Mouse (Mus musculus) left cerebral cortex, adult 11 months (tissue): ENCODE measurements around the gene Tuba8.

ENCODE experiments used
- DNase-seq: peaks from one replicate; pipeline ENCODE4 v3.0.0; 2022; ENCODE audit warnings: low spot score

Gene Tuba8

DNA sequence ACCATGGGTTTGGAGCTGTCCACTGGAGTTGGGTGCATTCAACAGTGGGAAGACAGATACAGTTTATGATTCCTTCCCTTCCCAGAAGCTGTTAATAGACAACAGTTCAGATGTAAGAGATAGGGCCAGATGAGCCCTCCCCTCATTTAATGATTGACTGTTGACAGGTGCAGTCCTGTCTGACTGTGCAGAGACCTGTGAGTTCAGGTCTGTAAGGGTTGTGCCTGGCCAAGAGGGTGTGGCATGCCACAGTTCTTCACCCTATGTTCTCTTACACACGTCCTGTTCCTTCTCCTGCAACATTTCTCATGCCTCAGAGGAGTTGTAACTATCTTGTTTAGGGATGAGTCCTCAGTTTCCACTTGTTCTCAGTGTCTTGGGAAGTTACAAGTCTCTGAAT lies 22.2 kb downstream of the Tuba8 start:
- DNase-seq = no peak

DNA sequence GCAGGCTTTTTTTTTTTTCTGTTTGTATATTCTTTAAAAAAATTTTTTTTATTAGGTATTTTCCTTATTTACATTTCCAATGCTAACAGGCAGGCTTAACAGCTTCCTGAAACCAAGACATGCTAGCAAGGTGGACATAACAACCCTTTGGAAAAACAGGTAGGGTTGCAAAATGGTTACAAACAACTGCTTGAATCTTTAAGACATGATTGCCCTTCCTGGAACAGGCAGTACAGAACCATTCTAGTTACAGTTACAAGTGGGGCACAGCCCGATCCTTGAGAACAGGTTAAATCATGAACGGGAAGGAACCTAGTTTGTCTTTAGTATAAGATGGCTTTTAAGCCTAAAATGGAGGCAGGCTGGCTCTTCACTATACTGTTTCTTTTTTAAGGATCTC lies 25.9 kb downstream of the Tuba8 start:
- no peak for DNase-seq

DNA sequence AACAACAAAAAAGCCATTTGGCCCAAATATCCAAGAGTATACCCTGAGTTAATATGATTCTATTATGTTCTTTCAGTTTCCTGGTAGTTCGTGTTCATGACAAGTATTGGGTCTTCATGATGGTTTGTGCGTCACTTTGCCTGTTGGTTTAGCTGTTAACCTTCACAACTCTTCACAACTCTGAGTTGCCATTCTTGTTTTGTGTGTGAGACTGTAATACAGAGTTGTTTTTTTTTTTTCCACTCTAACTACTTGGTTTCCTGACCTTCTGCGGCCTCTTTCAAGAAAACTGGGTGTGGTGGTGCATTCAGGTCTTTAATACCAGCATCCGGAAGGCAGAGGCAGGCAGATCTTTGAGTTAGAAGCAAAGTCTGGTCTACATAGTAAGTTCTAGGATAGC lies 27.7 kb downstream of the Tuba8 start:
- no peak for DNase-seq

DNA sequence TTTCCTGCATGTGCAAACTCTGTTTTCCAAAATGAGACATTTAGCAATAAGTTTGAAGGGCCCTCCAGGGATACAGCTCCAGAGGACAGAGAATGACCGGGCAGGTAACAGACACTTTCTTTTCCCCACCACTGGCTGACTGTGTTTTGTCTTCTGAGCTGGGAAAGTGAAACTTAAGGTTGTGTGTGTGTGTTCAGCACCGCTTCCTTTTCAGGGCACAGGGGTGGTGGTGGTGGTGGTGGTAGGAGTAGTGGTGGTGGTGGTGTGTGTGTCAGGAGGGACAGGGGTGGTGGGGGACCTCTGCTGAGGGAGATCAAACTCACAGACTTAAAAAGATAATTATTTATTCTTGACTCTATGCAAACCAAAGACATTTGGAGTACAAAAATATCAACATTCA lies 31.3 kb downstream of the Tuba8 start:
- DNase-seq = no peak

DNA sequence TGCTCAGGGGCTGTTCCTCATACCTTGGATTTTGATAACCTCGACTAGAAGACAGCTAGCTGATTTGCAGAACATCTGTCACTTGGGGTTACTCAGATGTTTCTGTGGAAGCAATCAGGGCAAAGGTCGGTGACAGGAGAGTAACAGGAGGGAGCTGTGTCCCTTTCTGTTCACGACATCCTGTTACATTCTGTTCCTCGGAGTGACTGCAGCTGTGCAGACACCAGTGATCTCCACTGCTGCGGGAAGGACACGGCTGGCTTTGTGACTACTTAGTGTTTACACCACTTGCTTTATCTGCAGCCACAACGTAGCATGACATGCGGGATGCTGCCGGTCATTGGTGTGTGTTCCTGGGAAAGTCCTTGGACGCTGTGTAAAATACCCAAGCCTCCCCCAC lies 32.7 kb downstream of the Tuba8 start:
- no peak for DNase-seq

DNA sequence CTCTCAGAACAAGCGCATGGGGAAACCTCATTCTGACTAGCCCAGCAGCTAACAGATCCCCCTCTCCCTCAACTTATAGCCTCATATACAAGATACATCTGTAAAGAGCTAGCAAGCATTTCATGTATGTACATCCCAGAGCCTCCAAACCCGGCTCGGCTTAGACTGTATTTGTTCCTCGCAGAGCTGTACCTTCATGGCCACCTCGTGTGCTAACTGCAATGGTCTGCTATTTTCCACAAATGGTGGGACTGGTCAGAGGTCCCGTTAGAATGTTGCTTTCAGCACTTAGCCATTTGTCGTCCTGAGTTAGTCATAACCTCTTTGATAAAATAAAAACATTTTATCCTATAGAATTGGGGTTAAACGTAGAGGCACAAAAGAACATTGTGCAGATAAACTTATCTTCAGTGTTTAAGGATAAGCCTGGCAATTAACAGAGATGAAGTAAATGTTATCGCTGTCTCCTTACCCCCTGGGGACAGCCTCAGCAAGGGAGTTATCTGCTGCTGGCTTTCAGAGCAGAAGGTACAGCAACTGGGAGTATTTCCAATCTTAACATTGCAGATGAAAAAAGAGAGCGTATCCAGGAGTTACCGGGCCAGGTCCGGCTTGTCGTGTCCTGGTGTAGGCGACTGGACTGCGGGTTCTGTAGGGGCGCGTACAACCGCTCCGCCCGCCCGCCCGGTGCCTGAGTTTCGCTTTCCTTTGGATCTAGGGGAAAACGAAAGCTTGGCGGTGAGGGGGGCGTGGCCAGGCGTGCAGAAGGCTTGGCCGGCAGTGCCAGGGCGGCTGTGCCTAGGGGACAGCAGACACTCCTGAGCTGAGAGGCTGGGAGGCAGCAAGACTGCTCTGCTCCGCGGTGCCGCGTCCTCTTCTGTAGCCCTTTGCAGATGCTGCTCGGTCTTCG lies 34.9 kb downstream of the Tuba8 start, which contains the start of gene Usp18:
Gene Usp18 (plus strand): TSS at position 780 of the 910 bp plus-strand sequence.
- DNase-seq = peak; percentile 32

DNA sequence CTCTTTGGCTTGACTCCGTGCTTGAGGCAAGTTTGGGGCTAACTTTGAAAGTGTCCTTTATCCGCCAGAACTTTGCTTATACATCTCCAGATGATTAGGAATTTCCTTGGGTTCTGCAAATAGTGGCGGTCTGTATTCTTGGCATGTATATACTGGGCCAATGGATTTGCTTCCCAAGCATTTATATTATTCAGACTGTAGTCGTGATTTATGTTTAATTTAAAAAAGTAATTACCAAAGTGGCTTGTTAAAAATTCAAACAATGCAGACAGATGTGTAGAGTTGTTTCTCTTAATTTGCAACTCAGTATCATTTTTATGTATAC lies 35.5 kb downstream of the Tuba8 start:
- no peak for DNase-seq

DNA sequence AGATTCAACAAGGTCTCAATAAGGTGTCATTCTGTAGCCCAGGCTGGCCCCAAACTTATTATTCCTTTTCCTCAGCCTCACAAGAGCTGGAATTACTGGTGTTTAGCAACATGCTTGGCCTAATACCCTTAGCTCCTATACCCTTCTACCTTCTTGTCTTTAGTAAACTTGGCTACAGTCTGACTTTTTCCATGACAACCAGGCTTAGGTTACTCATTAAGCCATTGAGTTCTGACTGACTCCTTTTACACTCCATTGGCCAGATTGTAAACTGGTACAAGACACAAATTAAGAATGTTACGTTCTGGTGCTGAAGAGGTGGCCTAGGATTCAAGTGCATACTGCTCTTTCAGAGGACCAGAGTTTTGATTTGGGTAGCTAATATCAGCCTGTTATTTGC lies 39.9 kb downstream of the Tuba8 start:
- no peak for DNase-seq

DNA sequence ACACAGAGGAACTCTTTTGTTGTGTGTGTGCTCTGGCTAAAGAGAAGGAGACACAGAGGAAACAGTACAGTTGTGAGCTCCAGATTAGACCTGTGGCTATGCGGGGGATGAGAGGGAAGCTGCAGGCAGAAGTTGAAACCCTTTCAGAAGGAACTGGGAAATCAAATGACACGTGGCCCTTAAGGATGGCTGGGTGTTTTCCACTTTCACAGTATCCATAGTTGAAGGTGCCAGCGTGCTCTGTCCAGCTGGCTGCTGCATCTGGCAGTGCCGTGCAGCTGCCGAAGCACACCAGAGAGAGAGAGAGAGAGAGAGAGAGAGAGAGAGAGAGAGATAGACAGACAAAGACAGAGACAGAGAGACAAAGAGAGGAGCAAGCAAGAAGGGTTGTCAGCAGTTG lies 40.8 kb downstream of the Tuba8 start:
- no peak for DNase-seq

DNA sequence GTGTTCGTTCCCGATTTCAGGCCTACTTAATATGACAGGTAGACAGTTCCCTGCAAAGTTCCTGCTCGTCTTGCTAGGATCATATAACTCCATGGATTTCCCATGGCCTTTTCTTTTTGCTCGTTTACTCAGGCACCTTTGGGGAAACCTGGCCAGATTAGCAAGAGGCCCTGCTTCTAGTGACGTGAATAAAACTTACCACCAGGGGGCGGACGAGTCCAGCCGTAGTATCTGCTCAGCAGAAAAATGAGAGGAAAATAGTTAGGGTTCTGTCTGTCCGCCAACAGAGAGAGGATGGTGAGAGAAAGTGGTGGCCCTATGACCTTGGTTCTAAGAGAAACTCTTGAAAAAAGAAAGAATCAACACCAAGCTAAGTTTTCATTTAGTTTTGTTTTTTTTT lies 50.1 kb downstream of the Tuba8 start:
- DNase-seq = peak; percentile 36

DNA sequence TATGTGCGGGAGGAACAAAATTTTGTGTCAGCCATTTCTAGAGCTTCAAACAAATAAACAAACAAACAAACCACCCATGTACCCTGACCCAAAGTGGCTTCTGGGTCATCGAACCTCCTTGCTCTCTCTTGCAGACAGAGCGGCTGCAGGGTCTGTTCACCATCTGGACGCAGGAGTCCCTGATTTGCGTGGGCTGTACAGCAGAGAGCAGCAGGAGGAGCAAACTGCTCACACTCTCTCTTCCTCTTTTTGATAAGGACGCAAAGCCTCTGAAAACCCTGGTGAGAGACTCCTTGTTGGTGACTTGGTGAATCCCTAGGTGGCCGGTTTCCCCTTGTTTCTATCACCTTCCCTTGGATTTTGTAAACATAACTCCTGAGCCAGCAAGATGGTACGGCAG lies 50.7 kb downstream of the Tuba8 start:
- DNase-seq = no peak

DNA sequence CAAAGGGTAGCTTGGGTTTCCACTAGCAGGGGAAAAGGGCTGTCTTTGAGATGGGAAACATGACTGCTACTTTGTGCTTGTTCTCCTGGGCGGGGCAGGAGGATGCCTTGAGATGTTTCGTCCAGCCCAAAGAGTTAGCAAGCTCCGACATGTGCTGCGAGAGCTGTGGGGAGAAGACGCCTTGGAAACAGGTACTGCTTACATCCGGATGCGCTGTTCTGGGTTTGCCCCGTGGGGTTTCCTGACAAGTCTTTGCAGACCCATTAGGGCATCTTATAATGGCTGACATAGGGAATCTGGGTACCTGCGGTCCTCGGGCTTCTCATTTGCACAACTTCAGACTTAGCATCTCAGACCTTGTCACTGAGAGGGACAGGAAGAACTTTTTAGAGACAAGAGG lies 51.5 kb downstream of the Tuba8 start:
- DNase-seq = no peak

DNA sequence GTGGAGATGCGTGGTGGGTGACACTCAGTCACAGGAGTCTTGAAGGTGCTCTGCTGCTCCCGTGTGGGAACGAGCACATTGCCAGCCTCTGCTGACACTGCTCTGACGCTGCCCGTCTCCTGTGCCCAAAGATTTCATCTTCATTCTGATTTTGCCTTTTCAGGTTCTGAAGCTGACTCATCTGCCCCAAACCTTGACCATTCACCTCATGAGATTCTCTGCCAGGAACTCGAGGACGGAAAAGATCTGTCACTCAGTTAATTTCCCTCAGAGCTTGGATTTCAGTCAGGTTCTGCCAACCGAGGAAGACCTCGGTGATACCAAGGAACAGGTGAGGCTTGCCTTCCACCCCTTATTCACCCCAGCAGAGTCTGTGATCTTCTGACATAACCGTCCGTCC lies 52.0 kb downstream of the Tuba8 start:
- DNase-seq = no peak

DNA sequence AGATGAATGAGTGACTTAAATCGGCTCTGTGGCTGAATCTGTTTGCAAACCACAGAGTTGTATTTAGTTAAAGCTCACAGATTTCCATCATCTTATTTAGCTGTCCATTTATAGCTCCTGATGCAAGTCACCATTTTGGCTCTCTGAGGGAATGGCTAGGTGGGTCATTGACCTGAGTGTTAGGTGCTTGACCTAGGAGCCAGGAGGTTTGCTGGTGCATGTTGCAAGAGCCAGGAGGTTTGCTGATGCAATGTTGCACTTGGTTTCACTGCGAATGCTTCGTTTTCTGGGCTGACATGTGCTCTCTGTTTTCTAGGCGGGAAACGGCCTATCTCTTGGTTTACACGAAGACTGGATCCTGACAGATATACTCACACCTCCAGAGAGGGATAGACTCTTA lies 59.7 kb downstream of the Tuba8 start:
- DNase-seq = no peak

DNA sequence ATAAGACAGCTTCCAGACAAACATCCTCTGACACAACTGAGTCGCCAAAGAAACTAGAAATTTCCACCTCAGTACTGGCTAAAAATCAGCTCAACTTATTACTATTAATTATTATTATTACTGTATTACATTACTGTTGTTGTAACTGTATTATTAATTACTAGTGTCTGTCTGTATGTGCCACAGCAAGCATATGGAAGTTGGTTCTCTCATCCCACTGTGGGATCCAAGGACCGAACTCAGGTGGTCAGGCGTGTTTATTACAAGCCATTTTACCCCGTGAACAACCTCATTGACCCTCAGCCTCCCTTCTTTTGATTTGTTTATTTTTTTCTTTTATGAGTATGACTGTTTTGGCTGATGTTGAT lies 61.2 kb downstream of the Tuba8 start:
- DNase-seq = no peak

DNA sequence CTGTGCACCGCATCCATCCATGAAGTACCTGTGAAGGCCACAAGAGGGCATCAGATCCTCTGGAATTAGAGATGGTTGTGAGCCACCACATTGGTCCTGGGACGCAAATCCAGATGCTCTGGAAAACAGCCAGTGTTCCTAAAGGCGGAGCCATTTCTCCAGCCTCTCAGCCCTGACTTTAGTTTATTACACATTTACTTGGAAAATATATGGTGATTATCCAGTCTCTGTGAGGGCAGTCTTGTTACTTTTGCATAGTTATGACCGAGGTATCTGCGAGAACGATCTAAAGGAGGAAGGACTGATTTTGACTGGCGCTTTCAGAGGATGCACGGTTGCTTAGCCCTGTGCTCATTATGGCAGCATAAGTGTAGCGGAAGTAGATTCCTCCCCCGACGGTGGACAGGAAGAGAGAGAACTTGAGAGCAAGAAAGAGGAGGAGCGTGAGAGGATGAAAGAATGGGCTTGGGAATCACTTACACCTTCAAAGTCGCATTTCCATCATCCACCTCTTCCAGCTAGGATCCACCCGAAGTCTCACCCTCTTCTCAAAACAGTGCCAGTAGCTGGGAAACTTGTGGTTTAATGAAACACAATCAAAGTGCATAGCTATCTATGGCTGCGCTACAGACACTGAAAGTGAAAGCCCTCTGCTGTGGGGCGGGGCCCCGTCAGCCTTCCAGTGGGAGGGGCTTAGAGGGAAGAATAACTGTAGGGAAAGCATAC lies 61.7 kb downstream of the Tuba8 start:
- DNase-seq = peak; percentile 80

DNA sequence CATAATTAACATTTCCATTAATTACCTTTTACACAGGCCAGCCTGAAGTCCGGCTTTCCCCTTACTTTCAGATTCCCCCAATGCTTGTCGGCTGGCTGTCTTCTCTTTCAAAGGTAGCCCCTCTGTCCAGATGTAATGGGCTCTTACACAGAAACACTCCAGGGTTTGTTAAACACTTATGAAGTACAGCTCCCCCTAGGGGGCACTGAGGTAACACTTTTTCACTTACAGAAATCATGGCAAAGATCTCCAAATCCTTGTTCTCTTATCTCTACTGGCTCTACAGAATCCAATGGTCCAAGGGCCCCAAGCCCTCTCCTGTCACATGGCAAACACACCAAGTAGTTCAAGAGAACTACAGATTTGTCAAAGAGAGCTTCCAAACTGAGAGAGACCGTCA lies 63.9 kb downstream of the Tuba8 start:
- peak; percentile 17 for DNase-seq
